In the genomic region with DNA sequence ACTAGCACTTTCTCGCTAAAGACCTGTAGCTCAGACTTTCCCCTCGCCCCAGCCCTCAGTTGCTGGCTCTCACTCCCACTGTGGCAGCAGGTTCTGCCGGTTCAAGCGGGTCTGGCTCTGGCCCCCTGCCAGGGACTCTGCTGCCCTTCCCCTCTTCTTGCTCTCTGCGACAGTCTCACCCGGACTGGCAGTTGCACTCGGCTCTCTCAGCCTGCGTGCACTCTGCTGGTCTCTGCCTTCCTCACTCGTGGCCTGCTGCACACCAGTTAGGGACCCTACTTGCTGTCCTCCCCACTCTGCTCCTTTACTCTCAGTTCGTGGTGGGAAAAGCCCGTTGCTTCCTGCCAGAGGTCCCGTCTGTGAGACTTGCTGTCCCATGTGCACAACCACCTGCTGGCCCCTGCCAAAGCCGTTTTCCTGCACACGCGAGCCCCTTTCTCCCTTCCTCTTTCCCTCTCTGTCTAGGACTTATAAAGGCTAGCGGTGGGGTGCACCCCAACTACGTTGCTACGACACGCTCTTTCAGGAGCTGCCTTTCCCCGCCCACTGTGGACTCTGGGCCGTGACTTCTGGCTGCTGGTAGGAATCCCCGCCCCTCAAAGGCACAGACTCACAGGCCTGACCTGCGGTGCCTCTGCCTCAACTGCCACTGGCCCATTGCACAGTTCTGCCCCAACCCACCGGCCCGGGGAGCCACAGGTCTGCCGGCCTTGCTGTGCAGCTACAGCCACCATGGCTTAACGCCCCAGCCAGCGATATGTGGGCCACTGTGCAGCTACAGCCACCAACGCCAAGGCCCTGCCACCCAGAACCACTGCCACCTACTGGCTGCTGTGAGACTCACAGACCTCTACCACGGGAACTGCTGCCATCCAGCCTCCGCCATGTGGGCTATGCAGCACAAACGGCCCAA, we compare ENCODE assay signal across 1 mouse cellular context.
TF ChIP-seq lines count a peak whose summit lies in the region.

No protein-coding gene starts in this region.

TF ChIP-seq in CH12.LX, 34 proteins besides CTCF, POLR2A, EP300 and RAD21:
- no peak for TF ChIP-seq ZC3H11A (IDR thresholded peaks at IDR 0.05; ENCODE audit: low read depth, low read length)
- TF ChIP-seq SIN3A (IDR thresholded peaks at IDR 0.05; ENCODE audit: low read length) = no peak
- no peak for TF ChIP-seq MXI1 (IDR thresholded peaks at IDR 0.05; ENCODE audit: low read depth, low read length)
- TF ChIP-seq USF1 (IDR thresholded peaks at IDR 0.05; ENCODE audit: low read depth, low read length) = no peak
- peak; percentile 29 for TF ChIP-seq SMC3 (IDR thresholded peaks at IDR 0.05; ENCODE audit: low read depth, low read length)
- no peak for TF ChIP-seq ELF1 (IDR thresholded peaks at IDR 0.05; ENCODE audit: low read depth, low read length)
- no peak for TF ChIP-seq MAZ (IDR thresholded peaks at IDR 0.05; ENCODE audit: low read depth, low read length)
TF ChIP-seq in CH12.LX: peak in this region for 1.
